Mouse (Mus musculus): ENCODE measurements around the gene Col4a3bp. TPM values are rescaled to one million over a fixed set of nuclear protein-coding genes. Genes with fewer than 3 reads are reported as not detected.

The Col4a3bp gene
- total and polyA plus RNA-seq, 3 experiments = 7.0 to 14.8 (median 11.9) TPM

- TF ChIP-seq PAX5 (IDR thresholded peaks at IDR 0.05; ENCODE audit: low read length) (no peak), MAX (IDR thresholded peaks at IDR 0.05; ENCODE audit: low read length) (no peak)
These were observed 34.9 kb upstream of the Col4a3bp start (continued) for GRCm38 (mm10) chr13:96507541-96507940.

GRCm38 (mm10) chr13:96510635-96511034 lies 31.8 kb upstream of the Col4a3bp start:
- in situ Hi-C loops (cut with MboI; ENCODE audit: low pct_ligation_motif_present, low pct_unique_long_range_greater_than_20kb, low sequenced_read_pairs) = no loop called here
- peak; percentile 86 for DNase-seq (ENCODE audit: extremely low read depth)
- H3K9ac ChIP-seq (ENCODE audit: insufficient read depth, low read depth) = peak overlapping the region; percentile 61
- peak overlapping the region; percentile 18 for H3K4me2 ChIP-seq (ENCODE audit: insufficient read depth, low read depth, poor library complexity, severe bottlenecking)
- H3K27ac ChIP-seq (ENCODE audit: insufficient read depth, low read depth) = peak overlapping the region; percentile 86
- TF ChIP-seq GABPA (IDR thresholded peaks at IDR 0.05; ENCODE audit: insufficient replicate concordance, low read depth, low read length) = no peak
- TF ChIP-seq CTCF (conservative IDR thresholded peaks at IDR 0.05 in 1 of 2, IDR thresholded peaks at IDR 0.05 in 1 of 2; ENCODE audit: low read depth in 2 of 2, low read length in 2 of 2) = no peak
- TF ChIP-seq CHD2 (IDR thresholded peaks at IDR 0.05; ENCODE audit: low read length) = no peak
- TF ChIP-seq MEF2A (IDR thresholded peaks at IDR 0.05; ENCODE audit: borderline replicate concordance, low read depth, low read length) = peak; percentile 67; the same call in 1 of the 2 replicates
- no peak for TF ChIP-seq E2F4 (IDR thresholded peaks at IDR 0.05; ENCODE audit: insufficient replicate concordance, low read depth, low read length)
- no peak; the same call in 1 of the 2 replicates for TF ChIP-seq MAX (IDR thresholded peaks at IDR 0.05; ENCODE audit: low read length)
- TF ChIP-seq UBTF (IDR thresholded peaks at IDR 0.05; ENCODE audit: low read depth, low read length) = peak; percentile 55; the same call in 1 of the 2 replicates
- peak; percentile 63 for TF ChIP-seq TCF12 (IDR thresholded peaks at IDR 0.05; ENCODE audit: low read depth, low read length)
- no peak for TF ChIP-seq SMC3 (IDR thresholded peaks at IDR 0.05; ENCODE audit: low read depth, low read length)
- peak; percentile 87 for TF ChIP-seq BHLHE40 (IDR thresholded peaks at IDR 0.05; ENCODE audit: low read depth, low read length)
- no peak for TF ChIP-seq MAFK (IDR thresholded peaks at IDR 0.05; ENCODE audit: insufficient replicate concordance, low read length)
- no peak for TF ChIP-seq ZNF384 (IDR thresholded peaks at IDR 0.05; ENCODE audit: low read depth, low read length)
- no peak for TF ChIP-seq POLR2AphosphoS2 (IDR thresholded peaks at IDR 0.05; ENCODE audit: low read depth, low read length)
- no peak for TF ChIP-seq NELFE (IDR thresholded peaks at IDR 0.05; ENCODE audit: low read depth, low read length)
- TF ChIP-seq ETS1 (conservative IDR thresholded peaks at IDR 0.05; ENCODE audit: low read depth, low read length) = peak; percentile 87
- no peak for TF ChIP-seq RCOR1 (conservative IDR thresholded peaks at IDR 0.05; ENCODE audit: low read depth, low read length)
- peak; percentile 87 for TF ChIP-seq IRF4 (IDR thresholded peaks at IDR 0.05; ENCODE audit: low read depth, low read length)
- TF ChIP-seq ZKSCAN1 (IDR thresholded peaks at IDR 0.05; ENCODE audit: borderline replicate concordance, low read depth, low read length) = no peak
- TF ChIP-seq JUN (IDR thresholded peaks at IDR 0.05; ENCODE audit: insufficient read depth, low read depth, low read length) = peak; percentile 95
- TF ChIP-seq EP300 (IDR thresholded peaks at IDR 0.05; ENCODE audit: low read length) = peak; percentile 90
- TF ChIP-seq MYC (IDR thresholded peaks at IDR 0.05; ENCODE audit: low read depth, low read length) = peak; percentile 85; the same call in 1 of the 2 replicates
- TF ChIP-seq SIN3A (IDR thresholded peaks at IDR 0.05; ENCODE audit: low read length) = no peak
- TF ChIP-seq USF2 (conservative IDR thresholded peaks at IDR 0.05; ENCODE audit: low read depth, low read length) = no peak
- TF ChIP-seq HCFC1 (IDR thresholded peaks at IDR 0.05; ENCODE audit: low read depth, low read length) = no peak; the same call in 1 of the 2 replicates
- no peak; the same call in 1 of the 2 replicates for TF ChIP-seq CHD1 (IDR thresholded peaks at IDR 0.05; ENCODE audit: low read depth, low read length)
- no peak for TF ChIP-seq ZC3H11A (IDR thresholded peaks at IDR 0.05; ENCODE audit: low read depth, low read length)
- no peak; the same call in 1 of the 2 replicates for TF ChIP-seq RAD21 (IDR thresholded peaks at IDR 0.05; ENCODE audit: low read depth, low read length)
- peak; percentile 97 for TF ChIP-seq JUND (conservative IDR thresholded peaks at IDR 0.05; ENCODE audit: low read depth, low read length)
- no peak for TF ChIP-seq ELF1 (IDR thresholded peaks at IDR 0.05; ENCODE audit: low read depth, low read length)
- TF ChIP-seq KAT2A (IDR thresholded peaks at IDR 0.05; ENCODE audit: insufficient replicate concordance, low read length) = no peak
- TF ChIP-seq PAX5 (IDR thresholded peaks at IDR 0.05; ENCODE audit: low read length) = no peak
- no peak for TF ChIP-seq ZMIZ1 (IDR thresholded peaks at IDR 0.05; ENCODE audit: low read depth, low read length)
- TF ChIP-seq MAZ (IDR thresholded peaks at IDR 0.05; ENCODE audit: low read depth, low read length) = no peak
- no peak for TF ChIP-seq NRF1 (IDR thresholded peaks at IDR 0.05; ENCODE audit: low read depth, low read length)
- 0 out of 2 replicates have a peak, but pooled peaks have one; percentile 60 for TF ChIP-seq MXI1 (IDR thresholded peaks at IDR 0.05; ENCODE audit: low read depth, low read length)
- TF ChIP-seq TBP (conservative IDR thresholded peaks at IDR 0.05; ENCODE audit: low read depth, low read length) = peak; percentile 57; the same call in 1 of the 2 replicates
- TF ChIP-seq USF1 (IDR thresholded peaks at IDR 0.05; ENCODE audit: low read depth, low read length) = no peak
- peak; percentile 46 for TF ChIP-seq POLR2A (IDR thresholded peaks at IDR 0.05; ENCODE audit: low read depth, low read length)
- H3K27me3 ChIP-seq (replicated peaks) = no peaks in the 10 kb centered on the region
- H3K79me2 ChIP-seq (replicated peaks; ENCODE audit: control insufficient read depth, extremely low read depth, insufficient read depth, poor library complexity, severe bottlenecking) = no peaks in the 10 kb centered on the region
- peaks cover 34 to 64% of the 10 kb centered on the region in 2 experiments for H3K36me3 ChIP-seq (replicated peaks in 1 of 2; ENCODE audit: control insufficient read depth in 1 of 2, insufficient read depth in 1 of 2, low read length in 1 of 2)
- dilution Hi-C loops (cut with MboI; ENCODE audit: extremely low pct_ligation_motif_present, extremely low pct_unique_long_range_greater_than_20kb, low sequenced_read_pairs) = no loop called here
- no peaks in the 10 kb centered on the region for H3K9me3 ChIP-seq (replicated peaks; ENCODE audit: low read length)
- H3K4me1 ChIP-seq (ENCODE audit: control insufficient read depth in 1 of 2, insufficient read depth in 2 of 2) = peaks cover 7 to 33% of the 10 kb centered on the region in 2 experiments
- H3K4me3 ChIP-seq (replicated peaks in 1 of 3; ENCODE audit: low read depth in 2 of 3, low read length in 2 of 3, poor library complexity in 1 of 3) = peak overlapping the region in 2 of 3 experiments; percentile 18 to 22

All from CH12.LX (cell line).